Mouse (Mus musculus) small intestine, adult 10 weeks (tissue): ENCODE measurements around the gene Mfap5. TPM values are rescaled to one million over a fixed set of nuclear protein-coding genes. Genes with fewer than 3 reads are reported as not detected.

Source experiments
- polyA plus RNA-seq: library from polyadenylated mRNA; stranded (reverse); fragments of 350-450 nt; fragmentation: Illumina TruSeq; extraction: RNeasy Lipid Tissue Mini Kit (QIAGEN cat#74804); gene quantifications from one replicate; pipeline ENCODE4 v1.2.3, GENCODE M21; 2014; ENCODE audit warnings: low replicate concordance

Gene Mfap5
- 4.0 TPM for polyA plus RNA-seq

DNA sequence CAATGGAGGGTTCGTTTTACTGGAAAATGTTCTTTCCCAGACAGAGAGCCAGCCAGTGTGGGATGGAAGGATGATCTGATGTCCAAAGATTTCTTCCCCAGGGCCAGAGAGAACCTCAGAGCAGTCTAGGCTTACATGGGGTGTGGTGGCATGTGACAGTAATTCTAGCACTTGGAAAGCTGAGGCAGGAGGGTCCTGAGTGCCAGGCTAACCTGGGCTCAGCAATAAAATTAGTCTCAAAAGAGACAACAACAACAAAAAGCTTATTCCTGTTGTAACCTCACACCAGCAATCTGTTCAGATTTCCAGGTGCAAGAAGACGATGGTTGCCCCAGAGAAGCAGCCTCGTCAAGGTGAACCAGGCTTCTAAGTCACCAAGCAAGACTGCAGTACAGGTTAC lies at the start of gene Mfap5:
Gene Mfap5 (plus strand): TSS at position 301 of the 400 bp plus-strand sequence.

DNA sequence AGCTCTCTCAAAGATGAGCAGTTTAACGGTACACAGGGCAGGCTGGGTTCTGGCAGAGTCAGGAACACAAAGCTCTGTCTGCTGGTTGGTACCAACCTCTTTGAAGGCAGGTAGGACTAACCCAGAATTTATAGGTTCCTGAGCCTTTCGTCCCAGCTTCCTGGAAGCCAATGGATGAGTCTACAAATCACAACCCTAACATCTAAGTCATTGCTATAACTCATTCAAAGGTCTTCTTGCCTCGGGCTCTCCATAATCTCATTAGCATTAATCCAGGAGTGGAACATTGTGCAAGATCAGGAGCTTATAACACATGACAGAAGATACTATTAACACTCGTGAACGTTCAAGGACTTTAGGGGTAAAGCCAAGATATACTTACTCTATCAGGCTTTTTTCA lies 7.0 kb upstream of the Mfap5 start, which contains the start of gene Rimklb:
Gene Rimklb (minus strand): TSS at position 101 of the 400 bp plus-strand sequence.

DNA sequence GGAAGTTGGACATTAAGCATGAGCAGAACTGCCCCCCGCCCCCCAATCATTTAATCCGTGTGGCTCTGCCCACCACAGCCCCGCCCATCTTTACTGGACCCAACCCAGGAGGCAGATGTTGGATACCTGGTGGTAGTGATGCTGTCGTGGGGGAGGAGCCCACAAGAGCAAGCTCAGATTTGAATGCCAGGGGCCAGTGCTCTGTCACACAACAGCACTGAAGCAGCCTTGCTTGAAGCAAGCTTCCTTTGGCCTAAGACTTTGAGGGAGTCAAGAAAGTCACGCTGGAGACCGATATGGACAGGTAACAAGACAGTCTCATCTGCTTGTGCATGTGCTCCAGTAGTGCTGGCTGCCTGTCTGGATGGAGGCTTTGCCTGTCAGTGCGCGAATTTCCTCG lies 48.0 kb downstream of the Mfap5 start, which contains the start of gene Aicda:
Gene Aicda (plus strand): TSS at position 196 of the 400 bp plus-strand sequence.

Other genes with a start within 250 kb of the Mfap5 start
- gene Klrg1, start 223.0 kb upstream of the Mfap5 start, polyA plus RNA-seq, result 0.82 TPM
- gene M6pr, start 197.1 kb upstream of the Mfap5 start, polyA plus RNA-seq, result 148 TPM
- gene Phc1, start 165.3 kb upstream of the Mfap5 start, polyA plus RNA-seq, result 1.0 TPM
- gene Rimklb, start 7.1 kb upstream of the Mfap5 start, polyA plus RNA-seq, result 0.15 TPM
- gene Aicda, start 48.0 kb downstream of the Mfap5 start, polyA plus RNA-seq, result 0.41 TPM
- 110 TPM for gene Apobec1, start 96.6 kb downstream of the Mfap5 start, polyA plus RNA-seq
- gene Gdf3, start 104.2 kb downstream of the Mfap5 start, polyA plus RNA-seq, result 0.19 TPM
- gene Dppa3, start 120.6 kb downstream of the Mfap5 start, polyA plus RNA-seq, result not detected
- not detected for gene Nanog, start 201.6 kb downstream of the Mfap5 start, polyA plus RNA-seq